Mouse (Mus musculus): ENCODE data around the gene Adpgk.

GRCm38 (mm10) chr9:59316206-59316605, 24.8 kb downstream of the Adpgk start:
- TF ChIP-seq EP300 (IDR thresholded peaks at IDR 0.05; ENCODE audit: low read depth) (no peak), CTCF (IDR thresholded peaks at IDR 0.05; ENCODE audit: low read depth) (no peak)
